Mouse (Mus musculus): ENCODE results near the gene Lin28b. TPM values are rescaled to one million over a fixed set of nuclear protein-coding genes. Genes with fewer than 3 reads are reported as not detected.

The Lin28b gene
- polyA plus RNA-seq, 1 experiment from 2014 or later = 0.92 TPM

GRCm38 (mm10) chr10:45470079-45470739 is 16.0 kb downstream of the Lin28b start:
- no peaks in the 10 kb centered on the region for H3K36me3 ChIP-seq
- H3K4me1 ChIP-seq = peaks cover 6% of the 10 kb centered on the region; the same call in 1 of the 2 replicates
- H3K9ac ChIP-seq = no peak overlapping the region
- ATAC-seq (ENCODE audit: borderline replicate concordance, extremely low read depth, low FRiP score, low TSS enrichment) = no peak
- H3K4me2 ChIP-seq = peak overlapping the region; percentile 52
- no peak overlapping the region for H3K27ac ChIP-seq
- H3K9me3 ChIP-seq = no peaks in the 10 kb centered on the region
- peaks cover 44% of the 10 kb centered on the region for H3K27me3 ChIP-seq
- 2% methylated on average over 13 of the region's 13 CpGs for WGBS
- H3K4me3 ChIP-seq = peak overlapping the region; percentile 39

- H3K4me3 ChIP-seq = peak overlapping the region; percentile 39
- H3K27me3 ChIP-seq = peaks cover 39% of the 10 kb centered on the region
- H3K4me1 ChIP-seq = peaks cover 6% of the 10 kb centered on the region; the same call in 1 of the 2 replicates
- peak overlapping the region; percentile 3; the same call in 1 of the 2 replicates for H3K27ac ChIP-seq
- peak; percentile 55; the same call in 1 of the 2 replicates for ATAC-seq (ENCODE audit: borderline replicate concordance, extremely low read depth, low FRiP score, low TSS enrichment)
- peak overlapping the region; percentile 1 for H3K9ac ChIP-seq
- H3K9me3 ChIP-seq = no peaks in the 10 kb centered on the region
- no peaks in the 10 kb centered on the region for H3K36me3 ChIP-seq
- under 1% methylated on average over 21 of the region's 21 CpGs for WGBS
- peak overlapping the region; percentile 52 for H3K4me2 ChIP-seq
These were observed 16.9 kb downstream of the Lin28b start for GRCm38 (mm10) chr10:45469027-45469996.

- WGBS = 22% methylated on average over 4 of the region's 4 CpGs
- Histone ChIP-seq H3K9ac (no peak overlapping the region), H3K36me3 (no peaks in the 10 kb centered on the region), H3K4me3 (no peak overlapping the region; the same call in 1 of the 2 replicates), H3K27me3 (peaks cover 34% of the 10 kb centered on the region), H3K4me1 (peaks cover 6% of the 10 kb centered on the region; the same call in 1 of the 2 replicates), H3K27ac (no peak overlapping the region), H3K4me2 (peak overlapping the region; percentile 52; the same call in 1 of the 2 replicates), H3K9me3 (no peaks in the 10 kb centered on the region)
- ATAC-seq (ENCODE audit: borderline replicate concordance, extremely low read depth, low FRiP score, low TSS enrichment) = no peak
These were observed 17.8 kb downstream of the Lin28b start for GRCm38 (mm10) chr10:45468180-45468915.

- H3K4me1 ChIP-seq = no peaks in the 10 kb centered on the region
These were observed 27.6 kb downstream of the Lin28b start for GRCm38 (mm10) chr10:45458637-45459036.

GRCm38 (mm10) chr10:45458074-45458473 is 28.1 kb downstream of the Lin28b start:
- ATAC-seq (ENCODE audit: borderline replicate concordance, extremely low read depth, low FRiP score, low TSS enrichment) = no peak

More at GRCm38 (mm10) chr10:45458637-45459036, 27.6 kb downstream of the Lin28b start:
- 41% methylated on average over 2 of the region's 2 CpGs for WGBS
- no peaks in the 10 kb centered on the region for H3K36me3 ChIP-seq
- no peak overlapping the region for H3K9ac ChIP-seq
- H3K4me3 ChIP-seq = no peak overlapping the region
- no peak for ATAC-seq (ENCODE audit: borderline replicate concordance, extremely low read depth, low FRiP score, low TSS enrichment)
- H3K9me3 ChIP-seq = no peaks in the 10 kb centered on the region
- no peak overlapping the region for H3K27ac ChIP-seq
- no peaks in the 10 kb centered on the region for H3K27me3 ChIP-seq
- H3K4me2 ChIP-seq = no peak overlapping the region

GRCm38 (mm10) chr10:45446625-45447024 is 39.6 kb downstream of the Lin28b start:
- H3K4me3 ChIP-seq = no peak overlapping the region
- no peaks in the 10 kb centered on the region for H3K27me3 ChIP-seq
- H3K9me3 ChIP-seq = no peaks in the 10 kb centered on the region
- no peaks in the 10 kb centered on the region for H3K36me3 ChIP-seq
- no peak overlapping the region for H3K9ac ChIP-seq
- H3K4me2 ChIP-seq = no peak overlapping the region; the same call in 1 of the 2 replicates
- ATAC-seq (ENCODE audit: borderline replicate concordance, extremely low read depth, low FRiP score, low TSS enrichment) = no peak
- H3K27ac ChIP-seq = no peak overlapping the region
- H3K4me1 ChIP-seq = no peaks in the 10 kb centered on the region

More at GRCm38 (mm10) chr10:45458074-45458473, 28.1 kb downstream of the Lin28b start:
- H3K27me3 ChIP-seq = no peaks in the 10 kb centered on the region
- H3K4me2 ChIP-seq = no peak overlapping the region
- no peaks in the 10 kb centered on the region for H3K36me3 ChIP-seq
- no peak overlapping the region for H3K27ac ChIP-seq
- H3K4me3 ChIP-seq = no peak overlapping the region
- H3K4me1 ChIP-seq = no peaks in the 10 kb centered on the region
- WGBS = 25% methylated on average over 2 of the region's 2 CpGs
- H3K9me3 ChIP-seq = no peaks in the 10 kb centered on the region
- no peak overlapping the region for H3K9ac ChIP-seq

GRCm38 (mm10) chr10:45446215-45446614 is 40.0 kb downstream of the Lin28b start:
- H3K9me3 ChIP-seq = no peaks in the 10 kb centered on the region
- H3K4me1 ChIP-seq = no peaks in the 10 kb centered on the region
- peak overlapping the region; percentile 26 for H3K4me2 ChIP-seq
- H3K4me3 ChIP-seq = 0 out of 2 replicates have a peak overlapping the region, but pooled peaks have one; percentile 2
- no peak for ATAC-seq (ENCODE audit: borderline replicate concordance, extremely low read depth, low FRiP score, low TSS enrichment)
- no peak overlapping the region for H3K9ac ChIP-seq
- no peaks in the 10 kb centered on the region for H3K36me3 ChIP-seq
- H3K27me3 ChIP-seq = no peaks in the 10 kb centered on the region
- H3K27ac ChIP-seq = no peak overlapping the region
- WGBS = 9% methylated on average over 8 of the region's 8 CpGs

- no peaks in the 10 kb centered on the region for H3K36me3 ChIP-seq
- ATAC-seq (ENCODE audit: borderline replicate concordance, extremely low read depth, low FRiP score, low TSS enrichment) = no peak
- 73% methylated on average over 1 of the region's 1 CpGs for WGBS
These were observed 63.8 kb downstream of the Lin28b start for GRCm38 (mm10) chr10:45422372-45422771.

GRCm38 (mm10) chr10:45412144-45412543 is 74.1 kb downstream of the Lin28b start:
- H3K4me3 ChIP-seq = no peak overlapping the region
- no peaks in the 10 kb centered on the region for H3K27me3 ChIP-seq
- ATAC-seq (ENCODE audit: borderline replicate concordance, extremely low read depth, low FRiP score, low TSS enrichment) = no peak
- WGBS = 77% methylated on average over 5 of the region's 5 CpGs
- no peak overlapping the region for H3K27ac ChIP-seq
- H3K9me3 ChIP-seq = no peaks in the 10 kb centered on the region
- no peaks in the 10 kb centered on the region for H3K4me1 ChIP-seq
- H3K9ac ChIP-seq = no peak overlapping the region
- H3K4me2 ChIP-seq = no peak overlapping the region
- H3K36me3 ChIP-seq = no peaks in the 10 kb centered on the region

More at GRCm38 (mm10) chr10:45422372-45422771, 63.8 kb downstream of the Lin28b start:
- no peaks in the 10 kb centered on the region for H3K27me3 ChIP-seq
- H3K9ac ChIP-seq = no peak overlapping the region
- H3K4me1 ChIP-seq = no peaks in the 10 kb centered on the region
- H3K4me2 ChIP-seq = no peak overlapping the region
- H3K27ac ChIP-seq = no peak overlapping the region
- no peaks in the 10 kb centered on the region for H3K9me3 ChIP-seq
- H3K4me3 ChIP-seq = no peak overlapping the region

GRCm38 (mm10) chr10:45411741-45412140 is 74.5 kb downstream of the Lin28b start:
- Histone ChIP-seq H3K4me2 (no peak overlapping the region), H3K27ac (no peak overlapping the region)
- WGBS = 57% methylated on average over 2 of the region's 2 CpGs

GRCm38 (mm10) chr10:45410624-45411341 is 75.4 kb downstream of the Lin28b start:
- no peaks in the 10 kb centered on the region for H3K36me3 ChIP-seq
- WGBS = 62% methylated on average over 10 of the region's 10 CpGs
- ATAC-seq (ENCODE audit: borderline replicate concordance, extremely low read depth, low FRiP score, low TSS enrichment) = no peak

More at GRCm38 (mm10) chr10:45411741-45412140, 74.5 kb downstream of the Lin28b start:
- Histone ChIP-seq H3K9me3 (no peaks in the 10 kb centered on the region), H3K36me3 (no peaks in the 10 kb centered on the region), H3K27me3 (no peaks in the 10 kb centered on the region), H3K4me1 (no peaks in the 10 kb centered on the region), H3K9ac (no peak overlapping the region), H3K4me3 (no peak overlapping the region)
- no peak for ATAC-seq (ENCODE audit: borderline replicate concordance, extremely low read depth, low FRiP score, low TSS enrichment)

More at GRCm38 (mm10) chr10:45410624-45411341, 75.4 kb downstream of the Lin28b start:
- H3K9me3 ChIP-seq = no peaks in the 10 kb centered on the region
- no peak overlapping the region for H3K27ac ChIP-seq
- H3K4me1 ChIP-seq = no peaks in the 10 kb centered on the region
- no peak overlapping the region for H3K4me3 ChIP-seq
- no peaks in the 10 kb centered on the region for H3K27me3 ChIP-seq
- no peak overlapping the region for H3K9ac ChIP-seq
- no peak overlapping the region for H3K4me2 ChIP-seq

All from lung, embryonic 15.5 days (tissue).